Mouse (Mus musculus) C2C12 (cell line): ENCODE data around the gene Mief1.

Source experiments
- CTCF ChIP-seq: IDR thresholded peaks from one replicate; pipeline ENCODE4 v1.5.1; 2011; ENCODE audit not compliant: control insufficient read depth, insufficient read depth, insufficient read length
- FOSL1 ChIP-seq: IDR thresholded peaks from one replicate; pipeline ENCODE4 v1.8.0; 2011; ENCODE audit warnings: mild to moderate bottlenecking, low read length; ENCODE audit not compliant: poor library complexity, insufficient read depth, severe bottlenecking
- MAX ChIP-seq: IDR thresholded peaks from one replicate; pipeline ENCODE4 v1.6.1; 2011; ENCODE audit warnings: mild to moderate bottlenecking, control low read depth
- MYOD1 ChIP-seq: IDR thresholded peaks from one replicate; pipeline ENCODE4 v1.6.1; 2011; ENCODE audit warnings: low read depth; ENCODE audit not compliant: control insufficient read depth, insufficient read length
- USF1 ChIP-seq: IDR thresholded peaks from one replicate; pipeline ENCODE4 v1.6.1; 2011; ENCODE audit warnings: low read depth, mild to moderate bottlenecking, control low read depth, moderate library complexity

GRCm38 (mm10) chr15:80223751-80224150 is 10.1 kb upstream of the Mief1 start:
- TF ChIP-seq CTCF: no peak
- no peak for TF ChIP-seq USF1
- TF ChIP-seq FOSL1: no peak
- no peak for TF ChIP-seq MAX
- no peak for TF ChIP-seq MYOD1
